Mouse (Mus musculus) sigmoid colon, adult 10 weeks (tissue): ENCODE results near the gene Smco3. TPM values are rescaled to one million over a fixed set of nuclear protein-coding genes. Genes with fewer than 3 reads are reported as not detected.

Experiments
- polyA plus RNA-seq: library from polyadenylated mRNA; stranded (reverse); fragments of 350-450 nt; fragmentation: Illumina TruSeq; extraction: RNeasy Lipid Tissue Mini Kit (QIAGEN cat#74804); gene quantifications from one replicate; pipeline ENCODE4 v1.2.3, GENCODE M21; 2014; ENCODE audit warnings: low read depth, low replicate concordance

The Smco3 gene
- polyA plus RNA-seq, result not detected

GRCm38 (mm10) chr6:136835352-136835751 lies at the start of gene Smco3:
Smco3 (minus strand) TSS chr6:136835452.

GRCm38 (mm10) chr6:136875670-136876069 lies 40.4 kb upstream of the Smco3 start, which contains the start of gene Mgp:
Mgp (minus strand) TSS chr6:136875823.

GRCm38 (mm10) chr6:136857186-136857872 lies 22.1 kb upstream of the Smco3 start, which contains the start of gene Art4:
Art4 (minus strand) TSS chr6:136857733.

DNA sequence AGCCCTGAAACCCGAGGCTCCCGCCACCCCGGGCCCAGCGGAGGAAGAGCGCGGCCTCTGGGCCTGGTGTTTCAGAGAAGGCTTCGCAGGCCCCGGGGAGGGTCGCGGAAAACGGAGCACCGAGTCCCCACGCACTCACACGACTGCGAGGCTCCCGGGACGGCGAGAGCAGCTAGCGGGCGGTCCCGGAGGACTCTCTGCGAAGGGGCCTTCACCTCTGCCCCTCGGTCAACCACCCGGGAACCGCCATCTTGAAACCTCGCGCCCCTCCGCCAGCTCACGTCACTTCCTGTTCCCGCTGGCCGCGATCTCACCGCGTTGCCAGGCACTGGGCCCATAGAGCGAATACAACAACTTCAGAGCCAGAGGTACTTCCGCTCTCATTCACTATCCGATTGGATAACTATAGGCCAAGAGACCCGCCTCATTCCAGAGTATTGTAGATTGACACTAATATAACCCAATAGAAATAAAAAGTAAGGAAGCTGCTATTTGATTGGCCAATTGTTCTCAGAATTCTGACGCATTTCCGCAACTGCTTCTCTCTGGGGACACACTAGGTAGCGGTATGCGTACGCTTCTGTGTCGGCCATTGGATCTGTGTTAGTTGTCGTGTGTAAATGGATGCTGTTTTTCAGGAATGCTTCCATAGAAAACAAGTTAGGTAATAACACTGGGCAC lies 7.2 kb downstream of the Smco3 start, which contains the start of gene Wbp11:
Wbp11 (minus strand) TSS at position 353 of the 681 bp plus-strand sequence.

DNA sequence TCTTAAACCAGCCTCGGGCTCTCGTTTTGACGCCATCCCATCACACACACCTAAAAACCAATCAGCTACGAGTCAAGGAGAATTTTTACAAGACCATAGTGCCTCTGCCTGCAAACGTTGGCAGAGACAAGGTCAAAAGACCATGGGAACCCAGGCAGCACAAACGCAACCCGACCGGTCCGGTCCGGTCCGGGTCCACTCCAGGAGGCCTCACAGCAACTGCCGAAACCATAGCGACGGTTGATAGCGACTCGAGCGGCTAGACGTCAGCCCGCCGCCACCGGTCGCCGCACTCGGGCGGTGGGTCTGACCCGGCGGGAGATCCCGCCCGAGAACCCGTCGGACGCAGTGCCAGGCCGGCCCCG lies 7.8 kb downstream of the Smco3 start, which contains the start of gene BC049715:
BC049715 (plus strand) TSS at position 111 of the 365 bp plus-strand sequence.

DNA sequence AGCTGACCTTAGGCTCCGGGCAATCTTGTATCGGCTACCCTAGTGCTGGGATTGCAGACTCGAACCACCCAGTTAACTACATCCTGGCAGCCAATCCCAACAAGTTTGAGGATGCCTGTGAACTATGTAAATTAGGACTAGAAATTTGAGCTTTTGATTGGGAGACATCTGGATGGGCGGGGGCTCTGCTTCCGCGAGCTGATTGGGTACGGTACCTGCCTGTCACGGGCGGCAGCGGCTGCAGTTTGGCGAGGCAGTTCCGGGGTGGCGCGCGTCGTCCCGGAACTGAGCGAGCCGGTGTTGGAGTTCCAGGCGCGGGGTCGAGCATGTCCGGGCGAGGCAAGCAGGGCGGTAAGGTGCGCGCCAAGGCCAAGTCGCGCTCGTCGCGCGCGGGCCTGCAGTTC lies 27.2 kb downstream of the Smco3 start, which contains the start of gene H2afj:
H2afj (plus strand) TSS at position 231 of the 404 bp plus-strand sequence.

DNA sequence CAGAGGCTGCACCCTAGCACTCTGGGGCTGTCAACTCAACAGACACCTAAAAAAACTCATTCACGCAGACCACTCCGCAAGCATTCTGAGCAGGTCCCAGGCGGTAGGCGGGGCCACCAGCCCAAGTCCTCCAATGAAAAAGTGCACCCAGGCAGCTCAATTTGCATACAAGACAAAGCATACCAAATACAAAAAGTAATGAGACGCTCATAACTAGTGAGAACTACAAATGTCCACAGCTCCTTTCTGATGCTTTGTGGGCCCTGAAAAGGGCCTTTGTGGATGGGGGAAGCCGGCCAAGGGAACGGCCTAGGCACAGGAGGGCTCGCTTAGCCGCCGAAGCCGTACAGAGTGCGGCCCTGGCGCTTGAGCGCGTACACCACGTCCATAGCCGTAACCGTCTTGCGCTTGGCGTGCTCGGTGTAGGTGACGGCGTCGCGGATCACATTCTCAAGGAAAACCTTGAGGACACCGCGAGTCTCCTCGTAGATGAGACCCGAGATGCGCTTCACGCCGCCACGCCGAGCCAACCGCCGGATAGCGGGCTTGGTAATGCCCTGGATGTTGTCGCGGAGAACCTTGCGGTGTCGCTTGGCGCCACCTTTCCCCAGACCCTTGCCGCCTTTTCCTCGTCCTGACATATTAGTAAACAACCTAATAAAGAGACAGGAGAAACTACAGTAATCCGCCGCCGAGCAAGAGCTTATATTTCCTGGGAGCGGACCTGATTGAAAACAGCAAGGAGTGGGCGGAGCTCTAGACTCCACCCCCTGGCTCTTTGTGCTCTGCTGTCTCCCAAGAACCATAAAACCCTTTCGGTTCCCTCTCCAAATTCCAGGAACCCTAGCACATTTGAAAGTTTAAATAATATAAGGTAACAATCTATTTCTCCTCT lies 31.3 kb downstream of the Smco3 start, which contains the start of gene Hist4h4:
Hist4h4 (minus strand) TSS at position 677 of the 895 bp plus-strand sequence.

DNA sequence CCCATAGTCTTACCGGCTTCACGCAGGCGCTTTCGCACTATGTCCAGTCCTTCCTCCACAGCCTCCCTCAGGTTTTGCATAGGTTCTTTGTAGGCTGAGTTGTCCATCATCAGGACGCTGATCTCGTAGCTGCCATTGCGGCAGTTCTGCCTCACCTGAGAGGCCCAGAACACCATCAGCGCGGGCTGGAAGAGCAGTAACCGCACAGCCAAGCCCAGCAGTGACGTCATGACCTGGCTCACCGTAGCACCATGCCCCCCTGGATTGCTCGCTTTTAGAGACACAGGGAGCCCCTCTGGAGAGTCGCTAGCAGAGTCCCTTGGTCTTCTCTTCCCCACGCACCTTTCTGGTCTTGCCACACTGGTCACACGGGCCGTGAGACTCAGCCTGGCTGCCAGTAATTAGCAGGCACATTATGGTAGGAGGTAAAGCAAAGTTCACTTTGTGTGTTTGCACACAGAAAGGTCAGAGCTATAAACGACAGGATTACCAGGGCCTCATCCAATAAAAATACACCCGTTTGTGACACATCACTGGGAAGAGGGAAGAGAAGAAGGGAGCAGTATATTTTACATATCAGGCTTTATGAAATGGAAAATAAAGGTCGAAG lies 53.8 kb downstream of the Smco3 start, which contains the start of gene Gucy2c:
Gucy2c (minus strand) TSS at position 389 of the 610 bp plus-strand sequence.

Other genes starting within 250 kb of the Smco3 start
- 119 TPM for gene Plbd1, start 173.5 kb downstream of the Smco3 start, polyA plus RNA-seq
- 85.6 TPM for gene Gucy2c, start 53.7 kb downstream of the Smco3 start, polyA plus RNA-seq
- gene Hist4h4, start 31.0 kb downstream of the Smco3 start, polyA plus RNA-seq, result 0.57 TPM
- gene H2afj, start 27.2 kb downstream of the Smco3 start, polyA plus RNA-seq, result 21.0 TPM
- 2.9 TPM for gene BC049715, start 7.8 kb downstream of the Smco3 start, polyA plus RNA-seq
- 95.7 TPM for gene Wbp11, start 7.2 kb downstream of the Smco3 start, polyA plus RNA-seq
- gene Art4, start 22.3 kb upstream of the Smco3 start, polyA plus RNA-seq, result 0.76 TPM
- 43.5 TPM for gene Mgp, start 40.4 kb upstream of the Smco3 start, polyA plus RNA-seq
- gene Erp27, start 86.7 kb upstream of the Smco3 start, polyA plus RNA-seq, result not detected
- 0.32 TPM for gene Pde6h, start 88.4 kb upstream of the Smco3 start, polyA plus RNA-seq
- 19.8 TPM for gene Arhgdib, start 106.4 kb upstream of the Smco3 start, polyA plus RNA-seq